Mouse (Mus musculus) cerebellum, adult 2 months (tissue): Measurements from ENCODE around the gene Hvcn1.

Experiments
- CTCF ChIP-seq: fragments of 200-500 bp; IDR thresholded peaks from 2 replicates; pipeline ENCODE4 v1.5.1; 2011; ENCODE audit warnings: low read depth, mild to moderate bottlenecking, control low read depth, low read length, moderate library complexity, borderline replicate concordance; ENCODE audit not compliant: insufficient read depth
- POLR2A ChIP-seq: fragments of 200-500 bp; IDR thresholded peaks from 2 replicates; pipeline ENCODE4 v1.6.1; 2011; ENCODE audit warnings: low read length, control low read depth, borderline replicate concordance; ENCODE audit not compliant: insufficient read depth

GRCm38 (mm10) chr5:122240989-122241388 is 34.4 kb downstream of the Hvcn1 start:
- no peak for TF ChIP-seq CTCF
- TF ChIP-seq POLR2A, result no peak
